Mouse (Mus musculus): ENCODE results near the gene Ccnd3. TPM values are rescaled to one million over a fixed set of nuclear protein-coding genes. Genes with fewer than 3 reads are reported as not detected.

The Ccnd3 gene
- total RNA-seq, 2 experiments from 2014 or later: 119 to 132 TPM

- no peak for DNase-seq
- intact Hi-C loops (cut with DNase I): no loop called here
Observed at GRCm38 (mm10) chr17:47538049-47538448, 33.2 kb downstream of the Ccnd3 start.

GRCm38 (mm10) chr17:47539128-47539527 is 34.3 kb downstream of the Ccnd3 start:
- intact Hi-C loops (cut with DNase I): no loop called here
- no peak for DNase-seq

GRCm38 (mm10) chr17:47542061-47542460 is 37.2 kb downstream of the Ccnd3 start:
- intact Hi-C loops (cut with DNase I): loop anchor here (5.0 kb wide), 1 partner anchor 40 kb away; no protein-coding TSS in a partner anchor
- DNase-seq: peak in 1 of 2 experiments; percentile 32

GRCm38 (mm10) chr17:47543051-47543650 is 38.3 kb downstream of the Ccnd3 start:
- DNase-seq: no peak
- intact Hi-C loops (cut with DNase I): loop anchor here (5.0 kb wide), 1 partner anchor 39 kb away; no protein-coding TSS in a partner anchor

- intact Hi-C loops (cut with DNase I): no loop called here
- no peak for DNase-seq
Observed at GRCm38 (mm10) chr17:47545154-47545553, 40.3 kb downstream of the Ccnd3 start.

GRCm38 (mm10) chr17:47545861-47546331 is 41.0 kb downstream of the Ccnd3 start:
- intact Hi-C loops (cut with DNase I): no loop called here
- peak in 1 of 2 experiments; percentile 13 for DNase-seq

- intact Hi-C loops (cut with DNase I): no loop called here
Observed at GRCm38 (mm10) chr17:47551049-47551448, 46.2 kb downstream of the Ccnd3 start.

GRCm38 (mm10) chr17:47552994-47553393 is 48.1 kb downstream of the Ccnd3 start:
- no peak for DNase-seq
- intact Hi-C loops (cut with DNase I): no loop called here

More at GRCm38 (mm10) chr17:47551049-47551448, 46.2 kb downstream of the Ccnd3 start:
- no peak for DNase-seq

GRCm38 (mm10) chr17:47554621-47555020 is 49.8 kb downstream of the Ccnd3 start:
- intact Hi-C loops (cut with DNase I): no loop called here
- no peak for DNase-seq

- intact Hi-C loops (cut with DNase I): no loop called here
Observed at GRCm38 (mm10) chr17:47557179-47557578, 52.3 kb downstream of the Ccnd3 start.

GRCm38 (mm10) chr17:47559726-47560125 is 54.9 kb downstream of the Ccnd3 start:
- intact Hi-C loops (cut with DNase I): no loop called here
- peak; percentile 65 to 73 for DNase-seq

More at GRCm38 (mm10) chr17:47557179-47557578, 52.3 kb downstream of the Ccnd3 start:
- DNase-seq: no peak

- intact Hi-C loops (cut with DNase I): no loop called here
- no peak for DNase-seq
Observed at GRCm38 (mm10) chr17:47562875-47563274, 58.0 kb downstream of the Ccnd3 start.

GRCm38 (mm10) chr17:47564612-47565011 is 59.8 kb downstream of the Ccnd3 start:
- intact Hi-C loops (cut with DNase I): no loop called here
- DNase-seq: no peak

GRCm38 (mm10) chr17:47566133-47566532 is 61.3 kb downstream of the Ccnd3 start:
- intact Hi-C loops (cut with DNase I): no loop called here
- no peak for DNase-seq

GRCm38 (mm10) chr17:47567271-47567670 is 62.4 kb downstream of the Ccnd3 start:
- peak; percentile 41 to 45 for DNase-seq
- intact Hi-C loops (cut with DNase I): no loop called here

GRCm38 (mm10) chr17:47568389-47568788 is 63.5 kb downstream of the Ccnd3 start:
- intact Hi-C loops (cut with DNase I): no loop called here
- no peak for DNase-seq

- DNase-seq: no peak
- intact Hi-C loops (cut with DNase I): no loop called here
Observed at GRCm38 (mm10) chr17:47568951-47569527, 64.2 kb downstream of the Ccnd3 start.

- DNase-seq: no peak
- intact Hi-C loops (cut with DNase I): loop anchor here (5.0 kb wide), 1 partner anchor 44 kb away; no protein-coding TSS in a partner anchor
Observed at GRCm38 (mm10) chr17:47571621-47572020, 66.8 kb downstream of the Ccnd3 start.

GRCm38 (mm10) chr17:47572436-47572835 is 67.6 kb downstream of the Ccnd3 start:
- intact Hi-C loops (cut with DNase I): loop anchor here (5.0 kb wide), 1 partner anchor 45 kb away; no protein-coding TSS in a partner anchor
- no peak for DNase-seq

- no peak for DNase-seq
- intact Hi-C loops (cut with DNase I): loop anchor here (5.0 kb wide), 1 partner anchor 47 kb away; no protein-coding TSS in a partner anchor
Observed at GRCm38 (mm10) chr17:47574028-47574427, 69.2 kb downstream of the Ccnd3 start.

- intact Hi-C loops (cut with DNase I): loop anchor here (5.0 kb wide), 1 partner anchor 48 kb away; no protein-coding TSS in a partner anchor
- peak; percentile 57 to 60 for DNase-seq
Observed at GRCm38 (mm10) chr17:47574830-47575229, 70.0 kb downstream of the Ccnd3 start.

- no peak for DNase-seq
- intact Hi-C loops (cut with DNase I): no loop called here
Observed at GRCm38 (mm10) chr17:47578655-47579054, 73.8 kb downstream of the Ccnd3 start.

Data from heart, postnatal 10 days (tissue).